Mouse (Mus musculus): ENCODE data around the gene Hibadh.

Hibadh gene

DNA sequence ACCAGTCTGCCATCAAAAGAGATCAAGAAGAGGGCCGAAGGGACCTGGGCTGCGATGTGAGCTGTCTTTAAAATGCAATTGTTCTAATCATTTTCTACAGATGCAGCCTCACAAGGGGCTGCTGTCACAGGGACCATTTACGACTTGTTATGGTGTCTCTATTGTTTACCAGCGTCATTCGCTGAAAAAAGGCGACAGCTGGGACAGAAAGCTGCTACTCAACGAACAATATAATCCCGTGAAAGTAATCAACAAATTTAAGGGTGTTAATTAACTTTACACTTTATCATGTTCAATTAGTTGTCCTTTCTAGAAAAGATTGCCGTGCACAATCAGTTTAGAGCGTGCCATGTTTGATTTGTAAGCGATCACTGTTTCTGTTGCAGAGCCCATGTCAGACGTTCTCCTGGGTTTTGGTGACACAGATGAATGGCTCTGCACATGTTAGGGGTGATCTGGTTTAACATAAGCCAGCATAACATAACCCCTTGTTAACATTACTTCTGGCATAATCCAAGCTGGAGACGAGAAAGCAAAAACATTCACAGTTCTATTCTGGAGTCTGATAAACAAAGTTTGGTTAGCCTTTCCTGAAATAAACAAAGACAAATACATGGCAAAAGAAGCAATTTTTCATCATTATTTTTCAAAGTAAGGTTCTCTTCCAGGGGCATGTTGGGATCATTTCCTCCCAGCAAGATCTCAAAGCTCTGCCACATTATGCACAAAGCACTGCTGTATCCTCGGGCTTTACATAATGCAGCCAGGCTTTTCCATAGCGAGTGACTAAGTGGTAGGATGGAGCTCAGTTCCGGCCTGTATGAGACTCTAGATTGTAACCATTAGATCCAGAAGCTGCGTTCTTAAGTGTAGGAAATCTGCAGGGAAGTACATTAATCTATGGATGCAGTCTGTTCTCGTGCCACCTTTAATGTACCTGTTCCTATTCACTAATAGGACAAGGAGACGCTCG, 72.6 kb downstream of the Hibadh start:
- DNase-seq (ENCODE audit: extremely low read depth, low read depth), result no peak

DNA sequence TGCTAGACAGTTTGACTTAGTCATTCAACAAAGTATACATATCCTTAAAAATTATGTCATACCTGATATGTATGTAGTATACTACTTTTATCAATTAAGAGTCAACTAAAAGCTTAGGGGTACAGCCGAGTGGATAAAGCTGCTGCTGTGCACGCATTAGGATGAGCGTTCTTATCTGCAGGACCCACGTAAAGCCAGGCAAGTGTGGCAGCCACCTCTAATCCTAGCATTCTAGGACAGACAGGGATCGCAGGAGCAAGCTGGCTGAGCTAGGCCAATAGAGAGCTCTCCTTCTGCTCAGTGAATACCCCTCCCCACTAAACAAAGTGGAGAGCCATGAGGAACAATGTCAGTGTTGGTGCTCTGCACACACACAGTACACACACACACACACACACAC, 75.0 kb downstream of the Hibadh start:
- no peak for DNase-seq (ENCODE audit: extremely low read depth, low read depth)

DNA sequence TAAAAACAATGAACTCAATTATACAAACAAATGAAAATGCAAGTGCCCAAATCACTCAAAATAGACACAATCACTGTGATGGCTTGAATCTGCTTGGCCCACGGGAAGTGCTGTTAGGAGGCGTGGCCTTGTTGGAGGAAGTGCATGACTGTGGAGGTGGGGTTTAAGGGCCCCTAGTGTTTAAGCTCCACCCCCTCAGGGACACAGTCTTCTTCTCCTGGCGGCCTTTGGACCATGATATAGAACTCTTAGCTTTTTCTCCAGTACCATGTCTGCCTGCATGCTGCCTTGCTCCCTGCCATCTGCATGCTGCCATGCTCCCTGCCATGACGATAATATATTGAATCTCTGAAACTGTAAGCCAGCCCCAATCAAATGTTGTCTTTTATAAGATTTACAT, 77.2 kb downstream of the Hibadh start:
- no peak for DNase-seq (ENCODE audit: extremely low read depth, low read depth)

DNA sequence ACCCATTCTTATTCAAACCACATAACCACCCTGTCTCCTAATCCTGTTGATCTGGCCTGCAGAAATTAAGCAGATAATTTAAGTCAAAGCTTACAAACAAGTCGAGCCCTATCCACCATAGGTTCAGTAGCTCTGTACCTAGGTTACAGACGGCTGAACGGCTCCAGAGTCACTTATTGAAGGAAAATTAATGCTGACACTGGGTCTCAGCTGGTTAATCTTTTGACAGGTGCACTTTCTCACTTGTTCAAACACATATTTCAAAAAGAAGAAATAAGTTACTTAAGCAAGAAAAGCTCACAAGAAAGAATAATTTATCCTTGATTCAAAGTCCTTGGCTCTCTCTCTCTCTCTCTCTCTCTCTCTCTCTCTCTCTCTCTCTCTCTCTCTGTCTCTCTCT, 81.1 kb downstream of the Hibadh start:
- DNase-seq (ENCODE audit: extremely low read depth, low read depth), result no peak

DNA sequence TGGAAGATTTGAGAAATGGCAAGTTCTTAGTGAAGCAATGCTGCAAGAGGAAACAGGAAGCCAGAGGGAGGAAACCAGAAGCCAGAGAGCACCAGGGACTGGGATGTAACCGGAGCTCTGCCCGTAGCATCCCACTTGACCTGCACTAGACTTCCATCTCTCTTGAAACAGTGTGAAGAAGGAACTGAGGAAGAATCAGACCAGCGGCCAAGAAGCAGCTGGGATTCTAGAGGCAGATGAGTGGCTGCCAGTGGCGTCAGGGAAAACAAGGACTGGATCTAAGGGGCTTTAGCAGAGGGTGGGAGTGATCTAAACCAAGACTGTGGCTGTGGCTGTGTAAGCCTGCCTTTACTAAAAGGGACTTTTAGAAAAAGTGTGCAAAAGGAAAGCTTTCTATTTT, 95.8 kb downstream of the Hibadh start:
- no peak for DNase-seq (ENCODE audit: extremely low read depth, low read depth)

DNA sequence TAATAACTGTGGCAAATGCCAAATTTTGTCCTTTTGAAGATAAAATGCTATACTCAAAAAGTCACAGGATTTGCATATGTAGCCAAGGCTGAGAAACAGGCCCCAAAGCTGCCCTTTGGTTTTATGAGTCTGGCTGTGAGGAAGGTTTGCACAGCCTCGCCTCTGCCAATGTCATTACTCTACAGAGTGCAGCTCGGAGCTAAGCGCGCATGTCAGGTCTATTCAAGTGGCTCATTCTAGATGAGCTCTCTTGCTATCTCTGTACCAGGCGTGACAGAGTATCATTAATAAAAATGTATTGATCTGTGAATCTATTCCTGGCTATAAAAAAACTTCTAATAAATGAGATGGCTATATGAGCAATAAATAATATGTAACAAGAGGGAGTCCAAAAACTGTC, 97.7 kb downstream of the Hibadh start:
- DNase-seq (ENCODE audit: extremely low read depth, low read depth), result no peak

DNA sequence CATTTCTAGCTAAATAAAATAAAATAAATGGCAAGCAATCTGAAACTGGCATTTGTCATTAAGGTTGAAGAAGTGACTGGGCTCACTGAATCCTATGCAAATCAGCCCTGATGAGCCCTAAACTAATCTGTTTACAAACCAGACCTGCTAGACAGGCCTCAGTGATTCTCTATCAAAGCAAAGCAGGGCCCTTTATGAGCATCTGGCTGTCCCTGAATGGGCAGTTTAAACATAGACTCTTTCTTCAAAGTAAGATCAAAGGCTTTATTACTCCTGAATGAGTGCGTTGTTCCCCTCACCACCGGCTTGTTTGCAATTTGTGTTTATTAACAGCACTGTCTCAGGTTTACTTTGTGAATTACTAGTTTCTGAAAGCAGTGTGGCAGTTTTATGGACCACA, 100.3 kb downstream of the Hibadh start:
- DNase-seq (ENCODE audit: extremely low read depth, low read depth), result no peak

DNA sequence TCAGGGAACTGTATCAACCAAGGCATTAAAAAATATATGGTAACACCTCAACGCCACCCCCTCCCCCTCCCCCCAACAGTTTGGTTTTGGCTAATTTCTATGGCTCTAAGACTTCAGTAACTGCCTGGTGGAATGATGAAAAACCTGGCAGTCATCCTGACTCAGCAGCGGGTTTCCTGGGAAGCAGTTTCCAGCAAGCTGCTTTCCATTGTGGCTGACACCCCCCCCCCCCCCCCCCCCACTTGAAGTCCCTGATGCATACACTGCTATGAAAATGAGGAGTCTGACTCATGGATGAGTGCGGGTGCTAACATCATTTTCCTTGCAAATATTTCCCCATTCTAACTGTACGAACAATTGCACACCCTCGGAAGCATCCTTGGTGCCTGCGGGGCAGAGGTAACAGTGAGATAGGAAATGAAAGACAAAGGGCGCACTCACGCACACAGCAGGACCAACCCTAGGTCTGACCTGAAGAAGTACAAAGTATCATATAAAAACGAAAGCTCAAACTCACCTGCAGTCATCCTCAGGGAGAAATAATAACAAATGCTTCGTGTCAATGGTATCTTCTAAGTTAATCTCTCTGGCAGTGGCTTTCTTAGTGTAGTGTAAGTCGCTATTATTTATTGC, 105.0 kb downstream of the Hibadh start:
- DNase-seq (ENCODE audit: extremely low read depth, low read depth), result no peak

DNA sequence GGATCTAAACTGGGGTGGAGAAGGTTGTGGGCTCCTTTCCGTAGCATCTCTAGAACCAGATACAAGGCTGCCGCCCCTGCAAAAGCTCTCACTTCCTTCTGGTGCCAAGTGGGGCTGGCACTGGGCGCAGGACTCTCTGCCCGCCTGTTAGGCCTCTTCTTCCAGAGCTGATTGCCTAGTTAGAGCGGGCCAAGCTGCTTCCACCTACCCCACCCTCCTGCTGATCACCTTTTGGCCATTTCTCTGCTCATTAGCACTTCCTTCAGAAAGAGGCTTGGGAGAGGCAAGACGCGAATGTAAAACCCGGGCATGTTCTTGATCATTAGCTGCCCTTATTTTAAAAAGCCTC, 108.1 kb downstream of the Hibadh start:
- no peak for DNase-seq (ENCODE audit: extremely low read depth, low read depth)

DNA sequence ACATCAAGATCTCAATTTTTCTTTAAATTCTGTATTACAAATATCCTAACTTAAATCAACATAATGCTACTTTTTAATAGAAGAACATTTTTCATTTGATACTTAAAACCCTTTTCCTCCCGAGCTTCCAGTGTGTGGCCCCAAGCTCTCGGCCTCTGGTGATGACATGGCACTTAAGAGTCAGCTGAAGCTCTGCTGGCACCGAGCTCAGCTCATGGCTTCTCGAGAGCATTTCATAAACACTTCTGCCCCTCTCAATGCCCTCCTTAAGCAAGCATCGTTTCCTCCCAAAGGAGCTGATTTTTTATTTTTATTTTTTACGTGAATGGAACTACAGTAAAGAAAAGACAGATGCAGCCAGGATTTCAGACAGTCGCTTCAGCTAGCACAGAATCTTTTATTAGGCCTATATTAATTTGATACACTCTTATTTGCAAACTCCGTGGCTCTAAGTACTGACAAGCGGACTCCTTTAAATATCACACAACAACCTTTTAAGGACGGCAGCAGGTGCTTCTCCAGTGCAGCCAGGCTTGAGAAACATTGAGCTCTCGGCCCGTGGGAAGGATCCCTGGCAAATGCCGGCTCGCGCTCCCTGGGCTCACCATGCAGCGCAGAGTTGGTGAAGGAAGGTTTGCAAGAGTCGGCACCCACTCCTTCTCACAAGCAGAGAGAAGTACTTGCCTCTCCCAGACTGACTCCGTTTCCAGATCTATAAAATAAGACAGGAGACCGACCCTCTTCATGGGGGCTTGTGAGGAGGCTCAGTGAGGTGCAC, 108.6 kb downstream of the Hibadh start:
- no peak for DNase-seq (ENCODE audit: extremely low read depth, low read depth)

DNA sequence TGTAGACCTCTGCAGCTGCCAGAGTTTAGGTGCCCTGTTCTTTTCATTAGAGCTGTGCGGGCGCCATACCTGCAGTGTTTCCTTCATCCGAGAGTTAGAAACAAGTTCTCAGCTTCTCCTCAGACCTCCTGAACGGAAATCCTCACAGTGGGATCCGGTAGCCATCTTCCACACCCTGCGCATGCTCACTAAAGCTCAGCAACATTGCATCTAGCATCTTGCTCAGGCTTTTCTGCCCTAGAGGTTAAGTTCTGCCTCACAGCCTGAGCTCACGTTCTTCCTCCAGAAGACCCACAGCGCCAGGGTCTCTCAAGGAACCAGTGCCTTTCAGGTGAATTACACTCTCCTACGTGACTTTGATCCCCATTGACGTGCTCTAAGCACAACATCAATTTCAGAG, 109.3 kb downstream of the Hibadh start:
- no peak for DNase-seq (ENCODE audit: extremely low read depth, low read depth)

DNA sequence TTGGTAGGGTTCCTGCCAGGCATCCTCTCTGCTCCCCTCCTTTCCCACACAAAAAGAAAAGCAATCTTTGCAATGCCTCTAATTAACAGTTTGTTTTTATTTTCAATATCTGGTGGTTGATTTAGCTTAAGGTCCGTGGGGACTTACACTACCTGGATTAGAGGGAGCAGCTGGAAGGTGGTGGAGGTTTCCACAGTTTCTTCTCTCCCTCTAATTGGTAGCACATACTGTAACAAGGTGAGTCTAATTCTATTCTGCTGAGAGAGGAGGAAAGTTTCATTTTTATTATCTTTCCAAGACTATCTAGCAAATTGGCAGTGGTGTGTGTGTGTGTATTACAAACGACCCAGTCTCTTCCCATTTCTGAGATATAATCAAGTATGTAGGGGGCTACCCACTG, 116.0 kb downstream of the Hibadh start:
- DNase-seq (ENCODE audit: extremely low read depth, low read depth), result no peak

DNA sequence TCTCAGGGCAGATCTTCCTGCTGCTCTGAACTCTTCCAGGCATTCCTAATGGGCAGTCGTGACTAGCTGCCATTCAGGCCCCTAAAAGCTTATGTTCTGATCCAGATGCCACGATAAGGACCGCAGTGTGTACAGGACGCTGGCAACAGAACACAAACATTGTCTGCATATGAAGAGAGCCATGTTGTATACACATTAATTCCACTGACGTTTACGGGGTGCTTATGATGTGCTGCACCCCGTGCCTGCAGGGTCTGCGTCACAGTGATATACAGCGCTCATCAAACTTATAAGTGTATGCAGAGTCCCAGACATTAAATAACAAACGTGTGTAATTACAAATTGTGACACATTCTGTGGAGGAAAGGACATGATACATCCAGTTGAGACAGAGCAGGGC, 121.5 kb downstream of the Hibadh start:
- no peak for DNase-seq (ENCODE audit: extremely low read depth, low read depth)

DNA sequence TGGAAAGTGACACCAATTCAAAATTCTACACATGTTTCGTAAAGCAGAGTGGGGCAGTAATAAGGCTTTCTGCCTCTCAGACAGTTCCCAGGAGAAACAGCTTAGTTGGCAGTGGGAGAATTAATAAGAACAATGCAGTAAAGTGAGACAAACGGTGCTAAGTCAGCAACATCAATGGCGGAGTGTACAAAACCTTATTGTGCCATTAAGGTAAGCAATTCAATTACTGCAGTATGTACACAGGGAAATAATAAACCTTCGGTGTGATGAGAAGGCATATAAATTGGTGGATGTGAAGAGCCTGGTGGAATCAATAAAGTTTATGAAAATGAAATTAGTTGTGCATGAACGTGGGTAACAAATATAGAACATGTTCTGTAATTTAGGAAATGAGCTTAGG, 122.9 kb downstream of the Hibadh start:
- DNase-seq (ENCODE audit: extremely low read depth, low read depth), result no peak

DNA sequence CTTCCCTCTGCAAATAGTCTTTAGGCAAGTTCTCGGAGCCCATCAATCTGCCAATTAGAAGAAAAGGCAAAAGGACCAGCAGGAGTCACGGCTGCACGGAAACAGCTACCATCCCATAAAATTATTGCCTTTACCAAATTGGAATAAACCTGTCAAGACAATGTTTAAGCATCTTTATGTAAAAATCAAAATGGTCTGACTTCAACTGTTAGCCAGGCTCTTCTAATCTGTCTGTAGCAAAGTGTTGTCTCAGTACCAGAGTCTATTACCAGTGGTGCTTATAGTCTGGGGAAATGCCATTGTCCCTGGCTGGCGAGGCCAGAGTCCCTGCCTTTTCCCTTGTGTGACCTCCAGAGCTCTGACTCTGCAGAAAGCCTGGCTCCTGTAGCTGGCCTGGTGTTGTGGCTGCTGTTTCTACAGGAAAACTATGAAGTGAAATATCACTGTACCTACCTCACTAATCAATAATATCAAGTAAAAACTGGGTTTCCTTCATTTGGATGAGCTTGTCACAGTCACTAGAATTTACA, 126.2 kb downstream of the Hibadh start:
- DNase-seq (ENCODE audit: extremely low read depth, low read depth), result no peak

DNA sequence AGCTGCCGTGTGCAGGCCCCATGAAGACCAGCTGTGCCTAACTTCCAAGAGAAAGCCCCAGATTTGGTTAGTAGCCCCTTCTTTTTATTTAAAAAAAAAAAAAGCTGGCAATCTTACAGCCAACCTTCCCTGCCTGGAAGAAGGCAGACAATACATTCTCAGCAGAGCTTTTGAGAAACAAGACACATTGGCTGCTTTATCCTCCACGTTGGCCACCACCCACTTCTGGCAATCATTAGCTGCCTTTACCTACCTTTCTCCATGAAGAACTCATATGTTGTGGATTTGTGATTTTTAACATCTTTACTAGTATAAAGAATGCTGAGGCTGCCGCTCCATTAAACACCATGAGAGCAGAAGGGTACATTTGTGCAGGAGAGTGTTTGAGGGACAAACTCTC, 131.4 kb downstream of the Hibadh start:
- DNase-seq (ENCODE audit: extremely low read depth, low read depth), result no peak

DNA sequence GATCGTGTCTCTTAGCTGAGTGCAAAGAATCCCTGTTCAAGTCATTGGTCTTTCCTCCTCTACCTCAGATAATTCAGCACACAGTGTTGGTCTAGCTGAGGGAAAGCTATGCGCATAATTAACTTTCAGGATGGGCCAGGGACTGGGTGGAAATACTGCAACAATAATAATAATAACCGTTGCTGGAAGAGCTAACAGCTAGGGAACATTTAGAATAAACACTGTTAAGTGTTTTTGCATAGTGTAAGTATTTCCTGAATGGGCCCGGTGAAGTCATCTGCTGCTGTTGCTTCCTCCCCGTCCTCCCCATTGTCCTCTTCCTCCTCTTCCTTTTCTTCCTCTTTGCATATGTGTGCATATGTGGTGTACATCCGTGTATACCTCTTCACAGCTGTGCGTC, 132.2 kb downstream of the Hibadh start:
- DNase-seq (ENCODE audit: extremely low read depth, low read depth), result no peak

DNA sequence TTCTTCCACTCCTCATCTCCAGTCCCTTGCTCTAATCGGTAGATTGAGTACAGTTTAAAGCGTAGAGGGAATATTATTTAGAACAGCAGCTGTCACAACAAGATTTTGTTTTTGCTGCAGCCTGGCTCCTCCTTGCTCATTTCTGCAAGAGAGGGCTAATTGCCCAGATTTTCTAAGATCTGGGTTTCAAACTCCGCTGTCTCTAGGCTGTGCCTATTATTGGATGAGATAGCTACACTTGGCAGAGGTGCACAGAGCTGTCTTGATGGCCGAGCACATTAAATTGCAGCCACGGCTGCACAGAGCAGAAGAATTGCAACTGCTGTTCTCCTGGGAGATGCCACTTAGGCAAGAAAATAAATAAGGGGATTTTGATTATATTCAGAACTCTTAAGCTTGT, 133.0 kb downstream of the Hibadh start:
- DNase-seq (ENCODE audit: extremely low read depth, low read depth), result no peak

DNA sequence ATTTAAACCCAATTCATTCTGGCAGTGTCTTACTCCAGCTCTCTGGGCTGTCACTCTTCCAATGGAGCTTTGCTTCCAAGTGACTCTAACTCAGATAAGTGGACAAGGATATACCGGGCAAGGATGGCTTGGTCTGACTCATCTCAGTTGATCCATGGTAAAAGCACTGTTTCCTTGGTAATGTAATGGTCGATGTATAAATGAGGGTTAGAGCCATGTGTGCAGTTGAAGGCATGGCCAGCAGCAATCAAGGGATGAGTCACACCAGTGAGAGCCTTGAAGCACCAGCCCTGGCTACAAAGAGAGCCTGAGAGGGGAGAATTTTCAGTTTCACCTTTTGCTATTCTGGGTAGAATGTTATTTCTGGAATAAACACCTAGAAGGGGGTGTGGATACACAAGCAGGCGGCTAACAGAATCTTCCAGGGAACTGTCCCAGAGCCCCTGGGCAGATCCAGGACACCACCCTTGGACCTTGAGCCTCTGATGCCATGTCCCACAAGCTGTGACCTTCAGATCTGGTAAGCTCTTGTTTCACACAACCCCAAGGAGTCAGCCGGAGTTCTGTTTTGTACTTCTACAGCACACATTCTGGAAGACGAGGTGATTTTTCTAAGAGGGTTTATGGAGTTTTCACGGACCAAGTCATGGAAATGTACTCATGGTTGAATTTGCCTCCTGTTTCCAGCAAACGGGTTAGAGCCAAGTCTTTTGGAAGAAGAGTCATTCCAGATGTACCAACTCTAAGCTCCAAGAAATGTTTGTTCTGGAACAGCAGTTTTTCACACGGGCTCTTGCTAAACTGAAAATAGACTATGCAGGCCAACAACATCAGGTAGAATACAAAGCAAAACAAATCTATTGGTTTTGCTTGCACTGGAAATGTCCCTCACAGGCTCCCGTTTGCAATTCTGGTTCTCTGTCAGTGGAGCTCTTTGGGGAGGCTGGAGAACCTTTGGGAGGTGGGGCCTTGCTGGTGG, 134.1 kb downstream of the Hibadh start:
- no peak for DNase-seq (ENCODE audit: extremely low read depth, low read depth)

DNA sequence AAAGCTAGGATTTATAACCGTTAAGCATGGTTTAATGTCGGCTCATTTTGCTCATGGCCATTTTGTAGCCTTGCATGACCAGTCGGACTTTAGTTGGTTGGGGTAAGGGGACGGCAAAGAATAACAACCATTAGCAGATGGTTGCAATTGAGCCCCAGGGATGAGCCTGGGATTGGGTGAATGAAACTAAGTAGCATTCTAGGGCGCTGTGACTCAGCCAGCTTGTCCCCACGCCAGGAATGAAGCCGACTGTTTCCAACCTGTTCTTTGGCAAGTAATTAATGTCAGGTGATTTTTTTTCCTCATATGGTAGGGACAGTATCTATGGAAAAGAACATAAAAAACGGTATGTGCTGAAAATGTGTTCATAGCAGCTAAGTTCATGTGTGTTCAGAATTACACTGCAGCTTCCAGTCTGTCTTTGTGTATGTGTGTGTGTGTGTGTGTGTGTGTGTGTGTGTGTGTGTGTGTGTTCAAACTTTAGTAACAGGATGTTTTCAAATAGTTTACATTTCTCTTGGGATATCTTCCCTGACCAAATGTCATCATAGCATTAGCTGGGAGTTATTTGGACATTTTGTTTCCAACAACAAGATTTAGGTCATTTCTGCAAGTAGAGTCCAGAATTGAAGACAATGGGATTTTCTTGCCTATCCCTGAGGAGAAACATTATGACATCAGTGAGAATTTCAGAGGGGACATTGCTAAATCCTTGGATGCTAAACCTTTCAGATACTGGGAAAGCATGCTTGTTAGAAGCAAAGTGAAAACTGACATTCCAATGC, 135.3 kb downstream of the Hibadh start:
- no peak for DNase-seq (ENCODE audit: extremely low read depth, low read depth)
